Mouse (Mus musculus) heart, adult 2 months (tissue): Measurements from ENCODE around the gene Bdp1. TPM values are rescaled to one million over a fixed set of nuclear protein-coding genes. Genes with fewer than 3 reads are reported as not detected.
A peak's percentile ranks its signal among the peaks of the same experiment; 100 is the strongest.

Experiments
- DNase-seq, 2 experiments: peaks; one replicate each; pipeline ENCODE4 v3.0.0; 2021
- H3K27ac ChIP-seq: fragments of 200-600 bp; 2 replicates; pipeline ENCODE4 v1.8.1; 2022
- H3K27me3 ChIP-seq: fragments of 200-500 bp; 2 replicates; pipeline ENCODE4 v1.6.1; 2012; ENCODE audit warnings: mild to moderate bottlenecking, low read length, inconsistent platforms, mixed read lengths; ENCODE audit not compliant: control insufficient read depth, insufficient read depth
- H3K36me3 ChIP-seq: fragments of 200-500 bp; 2 replicates; pipeline ENCODE4 v1.6.1; 2012; ENCODE audit warnings: low read length, inconsistent platforms; ENCODE audit not compliant: control insufficient read depth, insufficient read depth
- H3K4me1 ChIP-seq: fragments of 200-500 bp; 2 replicates; pipeline ENCODE4 v1.6.1; 2011; ENCODE audit warnings: low read length; ENCODE audit not compliant: control insufficient read depth, insufficient read depth
- H3K4me3 ChIP-seq: fragments of 200-600 bp; 2 replicates; pipeline ENCODE4 v1.8.1; 2022
- H3K79me2 ChIP-seq: fragments of 200-500 bp; replicated peaks from 2 replicates; pipeline ENCODE4 v1.6.1; 2012; ENCODE audit warnings: mild to moderate bottlenecking, inconsistent platforms, low read length, moderate library complexity, mixed read lengths; ENCODE audit not compliant: control insufficient read depth, insufficient read depth
- H3K9ac ChIP-seq: fragments of 200-500 bp; 2 replicates; pipeline ENCODE4 v1.6.1; 2012; ENCODE audit warnings: low read depth, mild to moderate bottlenecking, control low read depth, inconsistent platforms, low read length, mixed read lengths
- CTCF ChIP-seq: fragments of 200-600 bp; IDR thresholded peaks from 2 replicates; pipeline ENCODE4 v1.8.1; 2022; ENCODE audit warnings: antibody characterized with exemption, mild to moderate bottlenecking, moderate library complexity
- EP300 ChIP-seq: fragments of 200-500 bp; IDR thresholded peaks from 2 replicates; pipeline ENCODE4 v1.6.1; 2011; ENCODE audit warnings: low read depth, low read length, control low read depth; ENCODE audit not compliant: insufficient read depth
- POLR2A ChIP-seq: fragments of 200-500 bp; IDR thresholded peaks from 2 replicates; pipeline ENCODE4 v1.6.1; 2011; ENCODE audit warnings: mild to moderate bottlenecking, low read depth, low read length, control low read depth; ENCODE audit not compliant: insufficient read depth
- WGBS: fragments of 180-500 bp; shearing (Covaris S2); methylation state at CpG from one replicate; pipeline ENCODE4 v1.1.7; 2018; 5-methylcytosine and 5-hydroxymethylcytosine counted together
- intact Hi-C: fragments of 180-260 bp; cut with DNase I; formaldehyde crosslinking; loops from one replicate; pipeline ENCODE4 v1.15.1; 2025
- polyA plus RNA-seq: library from polyadenylated mRNA; depleted of rRNA; stranded (reverse); fragments of >200 nt; gene quantifications from 2 replicates; pipeline ENCODE4 v1.2.3, GENCODE M21; 2012
- total RNA-seq, 2 experiments: library from RNA; stranded (reverse); gene quantifications; 2 replicates each; pipeline ENCODE4 v1.2.3; 2021

Bdp1 gene
- total and polyA plus RNA-seq, 3 experiments = 1.4 to 27.1 (median 25.6) TPM

DNA sequence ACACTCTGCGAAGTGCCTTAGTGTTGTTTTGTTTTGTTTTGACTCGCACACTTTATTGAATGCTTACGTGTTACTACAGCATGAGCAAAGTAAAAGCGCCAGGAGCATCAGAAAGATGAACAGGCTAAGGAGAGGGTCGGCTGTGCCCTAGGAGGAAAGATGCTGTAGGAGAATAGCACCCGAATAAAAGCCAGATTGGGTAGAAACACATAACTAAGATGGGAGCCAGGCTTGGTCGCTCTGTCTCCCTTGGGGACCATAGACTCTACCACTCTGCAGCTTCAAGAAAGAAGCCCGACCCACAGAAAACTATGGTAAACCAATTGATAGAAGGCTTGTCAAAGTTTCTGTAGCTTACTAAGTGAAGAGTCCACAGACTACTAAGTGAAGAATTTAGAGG, 87.9 kb downstream of the Bdp1 start:
- Histone ChIP-seq H3K4me1 (peaks cover 2% of the 10 kb centered on the region; the same call in 1 of the 2 replicates), H3K27ac (peak overlapping the region; percentile 76), H3K27me3 (no peaks in the 10 kb centered on the region), H3K4me3 (peak overlapping the region; percentile 80), H3K36me3 (no peaks in the 10 kb centered on the region), H3K9ac (peak overlapping the region; percentile 45), H3K79me2 (no peaks in the 10 kb centered on the region; the same call in 1 of the 2 replicates)
- TF ChIP-seq CTCF (no peak), EP300 (no peak), POLR2A (no peak)
- intact Hi-C loops = no loop called here
- 6% methylated on average over 8 of the region's 8 CpGs for WGBS
- DNase-seq = no peak

DNA sequence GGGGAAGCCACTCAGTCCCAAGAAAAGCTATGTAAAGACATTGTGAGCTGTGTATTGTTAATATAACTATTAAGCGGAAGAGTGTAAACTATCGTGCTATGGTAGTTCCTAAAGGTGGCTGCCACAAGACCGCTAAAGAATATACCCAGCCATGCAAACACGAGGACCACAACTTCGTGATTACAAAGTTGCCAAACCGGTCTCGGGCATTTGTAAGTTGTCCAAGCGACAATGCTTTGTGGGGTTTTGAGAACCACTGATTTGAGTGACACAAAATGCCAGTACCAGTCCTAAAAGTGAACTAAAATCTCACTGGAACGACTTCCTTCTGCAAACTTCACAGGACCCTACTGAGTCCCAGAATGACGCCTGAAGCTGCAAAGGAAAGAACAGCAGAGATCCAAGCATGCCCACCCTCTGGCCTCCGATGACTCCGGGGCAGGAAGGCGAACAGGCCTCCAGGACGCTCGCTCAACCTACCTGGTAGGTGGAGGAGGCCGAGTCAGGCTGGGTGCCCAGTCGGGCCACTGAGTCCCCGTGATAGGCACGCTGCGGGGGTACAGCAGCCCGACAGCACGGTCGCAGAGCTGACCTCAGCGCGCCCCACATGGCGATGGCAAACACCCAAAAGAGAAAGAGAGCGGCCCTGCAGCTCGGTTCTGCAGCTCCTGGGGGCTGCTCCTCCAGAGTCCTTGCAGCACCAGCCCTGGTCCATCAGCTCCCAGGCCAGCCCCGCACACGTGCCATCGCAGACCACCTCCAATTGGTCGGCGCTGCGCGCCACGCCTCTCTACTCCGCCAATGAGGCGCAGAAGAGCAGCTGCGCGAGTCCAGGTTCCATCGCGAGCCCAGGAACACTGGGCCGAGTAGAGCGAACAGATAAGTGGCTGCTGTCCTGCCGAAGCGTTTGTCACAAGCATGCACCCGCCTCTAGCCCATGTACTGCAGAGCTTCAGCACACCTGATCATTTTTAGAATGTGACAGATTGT, 88.7 kb downstream of the Bdp1 start, which contains the start of gene Mccc2:
Mccc2 (minus strand) TSS at position 734 of the 990 bp plus-strand sequence.
- H3K27me3 ChIP-seq = no peaks in the 10 kb centered on the region
- TF ChIP-seq POLR2A = peak; percentile 90
- TF ChIP-seq EP300 = peak; percentile 85
- no peak for TF ChIP-seq CTCF
- no peaks in the 10 kb centered on the region for H3K36me3 ChIP-seq
- WGBS = 2% methylated on average over 47 of the region's 47 CpGs
- H3K4me1 ChIP-seq = peaks cover 2% of the 10 kb centered on the region; the same call in 1 of the 2 replicates
- peak within 1 kb of the TSS; percentile 78 for H3K27ac ChIP-seq
- peak within 1 kb of the TSS; percentile 80 for H3K4me3 ChIP-seq
- peak; percentile 80 to 89 for DNase-seq
- intact Hi-C loops = no loop called here
- peaks cover under 1% of the 10 kb centered on the region for H3K79me2 ChIP-seq
- peak within 1 kb of the TSS; percentile 84 for H3K9ac ChIP-seq

DNA sequence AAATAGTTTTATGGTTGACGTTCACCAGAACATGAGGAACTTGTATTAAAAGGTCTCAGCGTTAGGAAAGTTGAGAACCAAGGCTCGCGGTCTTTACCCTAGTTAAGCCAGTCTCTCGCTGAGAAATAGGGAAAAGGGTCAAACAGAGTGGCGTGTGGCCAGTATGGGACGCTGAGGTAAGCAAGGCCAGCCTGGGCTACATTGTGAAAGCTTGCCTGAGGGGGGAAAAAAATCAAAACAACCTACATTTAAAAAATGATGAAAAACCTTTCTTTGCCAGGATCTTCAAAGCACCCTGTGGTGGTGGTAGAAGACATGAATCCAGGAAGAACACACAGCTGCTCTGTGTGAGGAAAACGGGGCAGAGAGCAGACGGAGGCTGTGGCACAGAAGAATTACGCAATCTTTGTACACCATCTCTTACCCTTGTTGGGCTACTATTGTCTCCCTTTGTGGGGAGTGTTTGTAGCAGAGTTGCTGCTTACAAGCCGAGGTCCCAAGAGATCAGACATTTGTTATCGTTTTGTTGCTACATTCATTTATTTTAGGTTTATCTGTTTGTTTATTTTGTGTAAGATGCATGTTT, 97.9 kb downstream of the Bdp1 start:
- H3K27ac ChIP-seq = no peak overlapping the region
- H3K9ac ChIP-seq = no peak overlapping the region
- intact Hi-C loops = no loop called here
- no peak for TF ChIP-seq EP300
- TF ChIP-seq POLR2A = no peak
- TF ChIP-seq CTCF = no peak
- H3K4me3 ChIP-seq = no peak overlapping the region
- DNase-seq = no peak
- no peaks in the 10 kb centered on the region for H3K4me1 ChIP-seq
- WGBS = 83% methylated on average over 12 of the region's 12 CpGs
- no peaks in the 10 kb centered on the region for H3K36me3 ChIP-seq
- H3K79me2 ChIP-seq = peaks cover 1% of the 10 kb centered on the region; the same call in 1 of the 2 replicates
- H3K27me3 ChIP-seq = no peaks in the 10 kb centered on the region

DNA sequence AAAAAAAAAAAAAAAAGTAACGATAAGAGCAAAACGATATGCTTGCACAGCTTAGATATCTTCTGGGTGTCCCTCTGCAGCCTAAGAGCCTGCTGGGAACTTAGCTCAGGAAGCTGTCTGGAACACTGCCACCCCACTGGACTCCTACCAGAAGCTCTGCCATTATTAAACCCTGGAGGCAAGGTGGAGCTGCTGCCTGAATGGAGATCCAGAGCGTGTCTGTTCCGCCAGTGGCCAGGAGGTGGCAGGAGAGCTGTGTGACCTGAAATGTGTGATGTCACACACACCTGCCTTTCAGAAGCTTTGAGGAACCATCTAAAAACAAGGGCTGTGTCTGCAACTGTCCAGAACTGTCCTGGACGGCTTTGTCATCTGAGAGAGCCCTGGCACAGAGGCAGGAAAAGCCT, 102.1 kb downstream of the Bdp1 start:
- intact Hi-C loops = loop anchor here (5.0 kb wide), 1 partner anchor 649 kb away; no protein-coding TSS in a partner anchor
- 1% methylated on average over 5 of the region's 5 CpGs for WGBS

DNA sequence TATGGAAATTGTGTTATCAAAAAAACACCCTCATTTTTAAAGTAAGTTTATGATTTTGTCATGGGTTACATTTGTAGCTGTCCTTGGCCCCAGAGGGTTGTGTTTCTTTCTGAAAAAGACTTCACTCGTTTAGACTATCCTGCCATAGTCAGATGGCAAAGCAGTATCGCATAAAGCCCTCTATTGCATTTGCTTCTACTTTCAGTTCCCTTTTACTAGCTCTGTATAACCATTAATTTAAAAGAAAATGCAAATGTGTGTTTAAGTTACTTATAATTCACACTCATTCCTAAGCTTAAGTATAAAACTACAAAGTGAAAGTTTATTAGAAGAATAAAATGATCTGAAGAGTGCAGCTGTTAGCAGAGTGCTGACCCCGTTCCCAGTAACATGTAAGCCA, 104.8 kb downstream of the Bdp1 start:
- Histone ChIP-seq H3K4me1 (no peaks in the 10 kb centered on the region), H3K4me3 (no peak overlapping the region), H3K27me3 (no peaks in the 10 kb centered on the region), H3K27ac (no peak overlapping the region), H3K79me2 (no peaks in the 10 kb centered on the region), H3K36me3 (no peaks in the 10 kb centered on the region), H3K9ac (no peak overlapping the region)
- TF ChIP-seq CTCF (no peak), POLR2A (no peak), EP300 (no peak)
- WGBS = 90% methylated on average over 3 of the region's 3 CpGs
- no peak for DNase-seq
- intact Hi-C loops = no loop called here

More for the DNA sequence above, 102.1 kb downstream of the Bdp1 start:
- Histone ChIP-seq H3K79me2 (no peaks in the 10 kb centered on the region), H3K27ac (no peak overlapping the region), H3K27me3 (no peaks in the 10 kb centered on the region), H3K36me3 (no peaks in the 10 kb centered on the region), H3K9ac (no peak overlapping the region), H3K4me1 (no peaks in the 10 kb centered on the region), H3K4me3 (no peak overlapping the region)
- TF ChIP-seq POLR2A = no peak
- TF ChIP-seq CTCF = peak; percentile 94
- TF ChIP-seq EP300 = peak; percentile 81
- DNase-seq = peak; percentile 89 to 90
